8 mouse cellular contexts compared by ENCODE assay signal in the genomic region with DNA sequence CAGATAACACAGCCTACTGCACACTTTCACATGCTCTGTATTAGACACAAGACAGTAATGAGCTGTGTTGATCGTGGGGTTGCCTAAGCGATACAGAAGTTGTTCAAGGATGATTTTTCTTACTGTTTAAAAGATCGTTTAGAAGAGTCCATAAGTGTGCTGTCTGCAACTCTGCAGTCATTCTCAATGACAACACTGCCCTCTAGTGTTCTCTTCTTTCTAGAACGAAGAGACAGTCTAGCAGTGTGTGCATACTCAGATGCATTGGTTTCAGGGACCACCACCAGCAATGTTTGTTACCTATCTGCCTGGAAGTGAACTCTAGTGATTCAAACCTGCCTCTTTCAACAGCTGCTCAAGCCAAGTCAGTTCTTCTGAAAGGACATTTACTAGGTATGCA.
DNase-seq lines count a peak whose midpoint lies in the region; ATAC-seq lines count a peak whose summit lies in the region.

No protein-coding gene starts in this region.

- H3K9me3 ChIP-seq in embryonic facial prominence, embryonic 11.5 days (replicated peaks; ENCODE audit: control insufficient read depth, low read length): no peaks in the 10 kb centered on the region
- no peaks in the 10 kb centered on the region for H3K9me3 ChIP-seq in embryonic facial prominence, embryonic 10.5 days

- peak; percentile 79; the same call in 1 of the 2 replicates for ATAC-seq in embryonic facial prominence, embryonic 11.5 days (replicated peaks; ENCODE audit: insufficient number of reproducible peaks, low FRiP score, low TSS enrichment, low read depth)

- no peaks in the 10 kb centered on the region for H3K4me1 ChIP-seq in embryonic facial prominence, embryonic 11.5 days (ENCODE audit: control insufficient read depth, insufficient read depth, low read length)
- peaks cover 11% of the 10 kb centered on the region for H3K4me1 ChIP-seq in embryonic facial prominence, embryonic 10.5 days

- peak; percentile 91 for DNase-seq in embryonic facial prominence, embryonic 11.5 days (ENCODE audit: low spot score)
- DNase-seq in embryonic facial prominence, embryonic 10.5 days (ENCODE audit: low spot score): no peak
- DNase-seq in B cell, adult 2 months: peak; percentile 46 to 51
- peak; percentile 9 for DNase-seq in cerebellum, adult 11 months
- peak; percentile 6 to 8 for DNase-seq in frontal cortex, postnatal 10 days (ENCODE audit: low spot score in 2 of 2)
- peak; percentile 15 for DNase-seq in kidney, postnatal 10 days
- peak; percentile 40 for DNase-seq in lung, postnatal 14 days
- peak; percentile 7 for DNase-seq in thymus, postnatal 25 days

- no peak overlapping the region for H3K4me3 ChIP-seq in embryonic facial prominence, embryonic 11.5 days (ENCODE audit: low read depth, low read length)
- H3K4me3 ChIP-seq in embryonic facial prominence, embryonic 10.5 days: no peak overlapping the region

- no peak overlapping the region for H3K9ac ChIP-seq in embryonic facial prominence, embryonic 11.5 days (replicated peaks; ENCODE audit: low read length)

- H3K27me3 ChIP-seq in embryonic facial prominence, embryonic 11.5 days (ENCODE audit: control insufficient read depth, insufficient read depth, low read length): no peaks in the 10 kb centered on the region
- no peaks in the 10 kb centered on the region for H3K27me3 ChIP-seq in embryonic facial prominence, embryonic 10.5 days (replicated peaks; ENCODE audit: low read depth, poor library complexity, severe bottlenecking)

- no peak overlapping the region for H3K4me2 ChIP-seq in embryonic facial prominence, embryonic 11.5 days (ENCODE audit: low read depth, low read length)

- 26% methylated on average over 4 of the region's 4 CpGs for WGBS in embryonic facial prominence, embryonic 11.5 days
- WGBS in embryonic facial prominence, embryonic 10.5 days: 28% methylated on average over 4 of the region's 4 CpGs

- no peaks in the 10 kb centered on the region for H3K36me3 ChIP-seq in embryonic facial prominence, embryonic 11.5 days (replicated peaks; ENCODE audit: control insufficient read depth, insufficient read depth, low read depth, low read length)
- no peaks in the 10 kb centered on the region for H3K36me3 ChIP-seq in embryonic facial prominence, embryonic 10.5 days (replicated peaks)

- no peak overlapping the region for H3K27ac ChIP-seq in embryonic facial prominence, embryonic 11.5 days (replicated peaks; ENCODE audit: low read depth, low read length)
- H3K27ac ChIP-seq in embryonic facial prominence, embryonic 10.5 days (replicated peaks): no peak overlapping the region
